Mouse (Mus musculus) midbrain, postnatal 0 days (tissue): ENCODE data around the gene Dut. TPM values are rescaled to one million over a fixed set of nuclear protein-coding genes. Genes with fewer than 3 reads are reported as not detected.
"Not testable (repeated sequence)": the region's sequence is repeated elsewhere in the genome, so short reads cannot be mapped to it uniquely, and the experiment has no call there.

Experiments used
- ATAC-seq: fragments of 200-750 bp; cut with Nextera tagmentation; 2 replicates; pipeline ENCODE4 v1.8.0; 2017; ENCODE audit warnings: moderate number of reproducible peaks, mild to moderate bottlenecking, moderate TSS enrichment, moderate library complexity; ENCODE audit not compliant: low FRiP score
- DNase-seq: peaks from one replicate; pipeline ENCODE4 v3.0.0-alpha.2; 2015; ENCODE audit warnings: low spot score
- H3K27ac ChIP-seq: fragments of 300-500 bp; sonication (generic); 2 replicates; pipeline ENCODE4 v1.5.1; 2014; ENCODE audit warnings: low read depth, mild to moderate bottlenecking, low read length, mixed read lengths
- H3K27me3 ChIP-seq: fragments of 300-500 bp; sonication (generic); 2 replicates; pipeline ENCODE4 v1.6.1; 2014; ENCODE audit warnings: low read length, control low read depth, mixed read lengths; ENCODE audit not compliant: insufficient read depth
- H3K36me3 ChIP-seq: fragments of 300-500 bp; sonication (generic); 2 replicates; pipeline ENCODE4 v1.6.1; 2014; ENCODE audit warnings: low read length, control low read depth, mixed read lengths; ENCODE audit not compliant: insufficient read depth
- H3K4me1 ChIP-seq: fragments of 300-500 bp; sonication (generic); 2 replicates; pipeline ENCODE4 v1.6.1; 2014; ENCODE audit warnings: mild to moderate bottlenecking, control low read depth, antibody characterized with exemption, low read length, mixed read lengths; ENCODE audit not compliant: insufficient read depth
- H3K4me2 ChIP-seq: fragments of 300-500 bp; sonication (generic); 2 replicates; pipeline ENCODE4 v1.6.1; 2014; ENCODE audit warnings: low read depth, mild to moderate bottlenecking, low read length, mixed read lengths; ENCODE audit not compliant: poor library complexity, severe bottlenecking
- H3K4me3 ChIP-seq: fragments of 300-500 bp; sonication (generic); 2 replicates; pipeline ENCODE4 v1.5.1; 2014; ENCODE audit warnings: low read depth, mild to moderate bottlenecking, low read length, moderate library complexity
- H3K9ac ChIP-seq: fragments of 300-500 bp; sonication (generic); replicated peaks from 2 replicates; pipeline ENCODE4 v1.6.1; 2014; ENCODE audit warnings: mild to moderate bottlenecking, low read length, moderate library complexity, mixed read lengths; ENCODE audit not compliant: poor library complexity, severe bottlenecking
- H3K9me3 ChIP-seq: fragments of 300-500 bp; sonication (generic); 2 replicates; pipeline ENCODE4 v1.6.1; 2016; ENCODE audit warnings: low read length, control low read depth
- CTCF ChIP-seq: IDR thresholded peaks from 2 replicates; pipeline ENCODE4 v1.5.1; 2016; ENCODE audit warnings: antibody characterized with exemption, mild to moderate bottlenecking
- WGBS: fragments of 180-500 bp; shearing (Covaris S2); extraction: QIAGEN DNeasy Blood & Tissue Kit; methylation state at CpG from one replicate; pipeline ENCODE4 v1.1.7; 2014; 5-methylcytosine and 5-hydroxymethylcytosine counted together
- polyA plus RNA-seq: library from polyadenylated mRNA; unstranded; fragments of >200 nt; fragmentation: Nextera tagmentation; extraction: Ambion mirVana; gene quantifications from 2 replicates; pipeline ENCODE4 v1.2.1, GENCODE M21; 2015
- total RNA-seq: library from RNA; depleted of rRNA; stranded (reverse); fragments of >200 nt; gene quantifications from 2 replicates; pipeline ENCODE4 v1.2.3, GENCODE M21; 2014

Dut gene
- total and polyA plus RNA-seq, 2 experiments from 2014 or later: 24.7 to 88.2 TPM

DNA sequence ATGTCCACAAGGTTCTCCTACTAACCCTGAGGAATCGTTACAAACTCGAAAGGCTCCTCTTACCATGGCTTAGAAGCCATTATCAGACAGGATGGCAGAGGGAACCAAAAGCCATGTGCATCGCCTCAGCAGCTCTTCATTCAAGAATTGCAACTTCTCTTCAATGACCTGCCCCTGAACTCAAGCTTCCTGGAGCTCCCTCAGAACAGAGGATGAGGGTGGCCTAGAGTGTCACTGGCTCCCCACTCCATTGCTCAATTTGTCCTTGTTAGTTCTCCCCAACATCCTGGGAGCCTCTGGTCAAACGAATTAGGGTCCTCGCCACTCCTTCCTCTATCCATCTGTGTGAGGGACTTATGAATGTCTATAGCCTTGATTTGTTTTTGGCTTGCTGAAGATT, 29.7 kb downstream of the Dut start:
- DNase-seq: no peak

GRCm38 (mm10) chr2:125278474-125278873, 31.5 kb downstream of the Dut start:
- Histone ChIP-seq H3K4me2 (no peak overlapping the region), H3K4me1 (no peaks in the 10 kb centered on the region), H3K9ac (no peak overlapping the region), H3K36me3 (no peaks in the 10 kb centered on the region), H3K4me3 (no peak overlapping the region), H3K27ac (no peak overlapping the region), H3K27me3 (no peaks in the 10 kb centered on the region), H3K9me3 (no peaks in the 10 kb centered on the region)
- TF ChIP-seq CTCF: no peak
- ATAC-seq: no peak
- DNase-seq: no peak
- 62% methylated on average over 7 of the region's 7 CpGs for WGBS

More for the DNA sequence above, 29.7 kb downstream of the Dut start:
- no peak overlapping the region for H3K9ac ChIP-seq
- no peak overlapping the region for H3K27ac ChIP-seq
- H3K36me3 ChIP-seq: no peaks in the 10 kb centered on the region
- H3K4me1 ChIP-seq: no peaks in the 10 kb centered on the region
- no peak overlapping the region for H3K4me3 ChIP-seq
- no peaks in the 10 kb centered on the region for H3K9me3 ChIP-seq
- WGBS: 90% methylated on average over 5 of the region's 5 CpGs
- no peak overlapping the region for H3K4me2 ChIP-seq
- H3K27me3 ChIP-seq: no peaks in the 10 kb centered on the region
- no peak for ATAC-seq
- no peak for TF ChIP-seq CTCF

DNA sequence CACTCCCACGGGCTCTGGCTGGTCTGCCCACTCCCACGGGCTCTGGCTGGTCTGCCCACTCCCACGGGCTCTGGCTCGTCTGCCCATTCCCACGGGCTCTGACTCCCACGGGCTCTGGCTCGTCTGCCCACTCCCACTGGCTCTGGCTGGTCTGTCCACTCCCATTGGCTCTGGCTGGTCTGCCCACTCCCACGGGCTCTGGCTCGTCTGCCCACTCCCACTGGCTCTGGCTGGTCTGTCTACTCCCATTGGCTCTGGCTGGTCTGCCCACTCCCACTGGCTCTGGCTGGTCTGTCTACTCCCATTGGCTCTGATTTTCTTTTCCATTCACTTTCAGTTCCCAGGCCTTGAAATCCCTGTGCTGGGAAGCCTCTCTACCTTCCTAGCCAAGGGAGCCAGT, 33.0 kb downstream of the Dut start:
- H3K9ac ChIP-seq, ATAC-seq, H3K4me2 ChIP-seq, H3K9me3 ChIP-seq, H3K27me3 ChIP-seq, H3K36me3 ChIP-seq, H3K4me3 ChIP-seq, H3K4me1 ChIP-seq, DNase-seq, H3K27ac ChIP-seq: not testable (repeated sequence)
- 82% methylated on average over 9 of the region's 9 CpGs for WGBS

DNA sequence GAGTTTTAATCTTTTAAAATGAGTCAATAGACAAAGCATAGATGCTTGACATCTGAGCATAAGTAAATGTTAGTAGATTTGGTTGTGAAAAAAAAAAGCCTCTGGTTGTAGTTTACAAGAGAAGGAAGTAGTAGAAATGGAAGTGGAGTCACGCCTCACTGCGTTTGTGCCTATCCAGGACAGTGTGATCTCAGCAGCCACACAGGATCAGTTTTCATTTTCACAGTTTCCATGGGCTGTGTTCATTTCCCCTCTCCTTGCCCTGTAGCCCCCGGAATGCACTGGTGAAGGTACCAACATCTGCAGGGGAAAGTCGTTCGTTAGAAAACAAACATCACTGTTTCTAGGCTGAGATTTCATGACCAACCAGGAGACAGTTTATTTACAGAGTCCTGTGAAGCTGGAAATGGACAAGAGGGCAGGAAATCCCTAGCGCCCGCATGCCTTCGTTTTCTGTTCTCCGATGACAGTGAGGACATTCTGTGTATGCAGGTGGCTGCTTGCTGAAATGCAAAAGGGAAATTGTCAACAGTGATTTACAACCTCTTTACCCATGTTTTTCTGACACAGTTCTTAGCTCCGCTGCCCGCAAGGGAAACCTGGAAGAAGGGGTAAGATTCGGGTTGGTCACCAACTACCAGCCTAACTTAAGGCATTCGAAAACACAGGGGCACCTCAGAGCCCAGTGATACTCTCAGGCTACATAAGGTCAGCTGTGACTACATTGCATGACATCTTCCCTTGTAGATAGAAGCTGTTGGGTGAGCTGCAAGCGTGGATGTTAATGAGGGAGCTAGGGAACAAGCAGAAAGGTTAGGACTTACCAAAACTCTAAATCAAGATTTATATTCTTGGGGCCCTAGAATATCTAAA, 35.6 kb downstream of the Dut start:
- no peak for TF ChIP-seq CTCF

DNA sequence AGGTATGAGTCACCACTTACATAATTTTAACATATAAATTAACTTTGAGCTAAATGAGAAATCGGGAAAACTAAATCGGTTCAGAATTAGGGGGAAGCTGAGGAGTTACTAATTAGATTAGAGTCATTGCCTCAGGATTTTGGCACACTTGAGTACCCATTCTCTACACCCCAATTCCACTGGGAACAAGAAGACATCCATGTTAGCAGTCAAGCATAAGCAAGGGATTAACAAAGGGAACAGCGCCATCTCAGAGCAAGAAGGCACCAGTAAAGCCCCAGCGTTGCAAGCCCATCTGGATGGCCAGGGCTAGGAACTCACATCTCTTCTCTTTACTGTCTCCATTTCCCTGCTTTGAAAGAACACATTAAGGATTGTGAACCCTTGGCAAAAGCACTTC, 38.8 kb downstream of the Dut start:
- Histone ChIP-seq H3K9me3 (no peaks in the 10 kb centered on the region), H3K4me3 (no peak overlapping the region), H3K27ac (no peak overlapping the region), H3K36me3 (no peaks in the 10 kb centered on the region), H3K27me3 (no peaks in the 10 kb centered on the region), H3K4me1 (no peaks in the 10 kb centered on the region), H3K9ac (no peak overlapping the region), H3K4me2 (no peak overlapping the region)
- ATAC-seq (no peak), DNase-seq (peak; percentile 72)
- WGBS: 64% methylated on average over 4 of the region's 4 CpGs
- TF ChIP-seq CTCF: no peak

More for the DNA sequence above, 35.6 kb downstream of the Dut start:
- Histone ChIP-seq H3K9ac (no peak overlapping the region), H3K36me3 (no peaks in the 10 kb centered on the region), H3K4me1 (no peaks in the 10 kb centered on the region), H3K4me3 (no peak overlapping the region), H3K27ac (no peak overlapping the region), H3K4me2 (no peak overlapping the region), H3K27me3 (no peaks in the 10 kb centered on the region), H3K9me3 (no peaks in the 10 kb centered on the region)
- ATAC-seq (no peak), DNase-seq (no peak)
- WGBS: 84% methylated on average over 14 of the region's 14 CpGs

- Histone ChIP-seq H3K9ac (no peak overlapping the region), H3K27ac (no peak overlapping the region), H3K4me2 (no peak overlapping the region), H3K4me1 (no peaks in the 10 kb centered on the region), H3K36me3 (no peaks in the 10 kb centered on the region), H3K27me3 (no peaks in the 10 kb centered on the region), H3K4me3 (no peak overlapping the region), H3K9me3 (no peaks in the 10 kb centered on the region)
- TF ChIP-seq CTCF: no peak
- whole genome bisulfite sequencing: 61% methylated on average over 10 of the region's 10 CpGs
- no peak for ATAC-seq
- DNase-seq: peak; percentile 58
These were observed 43.4 kb downstream of the Dut start for GRCm38 (mm10) chr2:125290197-125290965.
